Mouse (Mus musculus): Measurements from ENCODE around the gene Psmb10.

Psmb10 gene

DNA sequence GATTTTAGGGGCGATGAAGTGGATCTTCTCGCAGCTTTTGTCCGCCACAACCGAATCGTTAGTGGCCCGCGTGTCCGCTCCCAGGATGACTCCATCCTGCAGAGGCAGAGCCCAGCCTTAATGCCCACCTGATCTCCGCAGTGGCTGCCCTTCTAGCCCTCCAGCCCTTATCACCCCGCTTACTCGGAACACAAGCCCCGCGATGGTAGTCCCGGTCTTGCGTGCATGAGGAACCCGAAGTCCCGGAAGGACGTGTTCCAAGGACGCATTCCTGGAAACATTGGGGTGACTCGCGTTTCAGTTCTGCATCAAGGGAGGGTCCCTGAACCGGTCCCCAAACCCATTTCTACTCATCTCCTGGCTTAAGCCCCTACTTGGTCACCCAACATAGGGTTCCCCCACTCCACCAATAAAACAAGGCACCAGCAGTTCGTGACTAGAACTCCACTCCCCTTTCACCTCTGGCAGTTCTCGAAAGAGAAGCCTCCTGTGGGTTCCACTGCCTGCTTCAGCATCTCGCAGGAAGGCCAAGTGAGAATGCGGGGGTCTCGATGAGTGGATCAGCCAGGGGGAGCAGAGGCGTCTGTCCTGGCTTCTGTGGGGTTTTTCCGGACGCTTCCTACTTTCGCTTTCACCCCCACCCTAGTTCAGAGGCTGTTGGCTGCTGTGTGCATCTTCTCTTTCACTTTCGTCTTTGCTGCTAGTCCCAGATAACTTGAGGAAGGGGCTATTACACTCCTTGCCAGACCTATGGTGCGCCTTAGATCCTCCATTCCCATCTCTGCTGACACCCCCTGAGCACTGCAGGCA lies 543 bp downstream of the Psmb10 start:
- no peak for DNase-seq (ENCODE audit: low read depth, low spot score)

DNA sequence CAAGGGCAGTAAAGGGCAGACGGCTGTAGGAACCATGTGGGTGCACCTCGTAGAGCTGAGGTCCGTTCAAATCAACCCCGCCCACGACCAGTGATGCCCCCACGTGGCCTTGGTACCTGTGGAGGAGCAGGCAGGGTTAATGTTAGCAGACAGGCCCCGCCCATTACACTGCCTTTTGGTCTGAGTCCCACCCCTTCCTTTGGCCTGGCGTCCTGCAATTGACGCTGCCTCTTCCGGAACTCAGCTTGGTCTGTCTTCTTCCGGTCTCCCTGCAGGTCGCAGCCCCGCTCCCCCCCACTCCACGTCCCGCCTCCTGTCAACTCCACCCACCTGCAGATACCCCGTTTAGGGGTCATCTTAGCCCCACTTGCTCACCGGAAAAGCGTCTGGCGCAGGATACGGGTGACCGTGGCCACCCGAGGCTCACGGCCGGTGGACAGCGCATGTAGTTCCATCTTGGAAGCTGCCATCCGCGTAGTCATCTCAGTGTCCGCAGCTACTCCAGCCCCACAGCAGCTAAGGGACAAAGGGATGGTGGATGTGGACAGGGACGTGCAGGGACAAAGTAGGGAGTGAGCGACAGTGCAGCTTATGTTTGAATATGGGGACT lies 1.3 kb downstream of the Psmb10 start:
- peak; percentile 97 for DNase-seq (ENCODE audit: low read depth, low spot score)

DNA sequence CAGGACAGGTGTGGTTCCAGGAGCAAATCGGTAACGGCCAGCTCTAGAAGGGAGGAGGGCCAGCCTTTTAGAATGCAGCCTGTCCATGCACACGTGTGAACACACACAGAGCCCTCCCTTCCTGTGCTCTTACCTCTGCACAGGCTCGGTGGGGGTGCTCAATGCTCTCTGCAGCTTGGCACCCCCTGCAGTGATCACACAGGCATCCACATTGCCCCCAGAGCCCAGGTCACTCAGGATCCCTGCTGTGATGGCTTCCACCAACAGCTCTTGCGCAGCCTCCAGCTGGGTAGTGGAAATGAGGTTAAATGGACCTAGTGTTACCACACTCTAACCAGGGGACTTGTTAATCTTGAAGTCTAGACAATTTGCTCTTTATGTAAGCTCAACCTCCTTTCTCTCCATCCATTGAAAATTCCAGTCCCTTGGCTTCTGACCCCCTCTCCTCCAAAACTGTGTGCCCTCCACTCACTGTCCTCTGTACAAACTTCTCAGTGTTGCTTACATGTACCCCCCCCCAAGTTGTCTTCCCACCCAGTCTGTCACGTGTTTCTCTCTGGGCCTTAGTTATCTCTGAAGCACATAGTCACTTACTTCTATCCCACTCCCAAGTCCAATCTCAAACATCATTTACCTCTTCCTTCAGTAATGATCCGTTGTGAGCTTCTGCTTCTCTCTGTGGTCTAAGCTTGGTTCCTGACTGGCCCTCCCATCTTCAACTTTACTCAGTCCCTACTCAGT lies 2.2 kb downstream of the Psmb10 start:
- DNase-seq (ENCODE audit: low read depth, low spot score): no peak

DNA sequence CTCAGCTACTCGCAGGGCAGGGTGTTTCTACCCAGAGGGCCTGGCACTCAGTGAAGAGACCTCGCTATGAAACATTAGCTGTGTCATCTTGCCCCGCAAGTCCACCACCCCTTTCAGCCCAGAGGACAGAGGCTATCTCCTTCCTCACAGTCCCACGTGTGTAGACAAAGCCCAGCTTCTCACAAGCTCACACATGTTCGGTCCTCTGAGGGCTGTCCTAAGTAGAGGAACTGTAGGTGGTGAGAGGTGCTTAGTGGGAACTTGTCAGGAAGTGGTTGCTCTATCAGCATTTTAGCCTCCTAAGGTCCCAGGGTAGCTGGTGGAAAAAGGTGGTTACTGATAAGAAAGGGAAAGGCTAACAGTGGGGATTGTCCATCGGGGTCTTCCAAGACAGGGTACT lies 3.1 kb downstream of the Psmb10 start:
- no peak for DNase-seq (ENCODE audit: low read depth, low spot score)

DNA sequence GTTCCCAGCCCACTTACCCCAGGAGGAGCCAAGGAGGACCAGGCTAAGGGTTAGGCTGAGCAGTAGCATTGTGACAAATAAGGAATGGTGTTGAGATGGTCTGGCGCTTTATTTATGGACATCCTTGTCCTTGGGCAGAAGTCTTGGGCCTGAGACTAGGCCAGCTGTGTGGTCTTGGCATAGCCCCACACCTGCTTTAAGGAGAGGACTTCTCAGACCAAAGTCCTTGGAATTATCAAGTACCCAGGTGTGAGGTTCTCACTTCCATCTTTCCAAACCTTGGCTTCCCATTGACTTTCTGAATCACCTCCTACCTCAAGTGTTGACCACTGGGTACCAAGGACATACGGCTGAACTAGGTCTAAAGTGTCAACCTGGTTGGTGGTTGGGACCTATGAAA lies 4.5 kb downstream of the Psmb10 start, which contains the start of gene Ctrl:
Ctrl (minus strand) TSS at position 101 of the 400 bp plus-strand sequence.
- no peak for DNase-seq (ENCODE audit: low read depth, low spot score)

DNA sequence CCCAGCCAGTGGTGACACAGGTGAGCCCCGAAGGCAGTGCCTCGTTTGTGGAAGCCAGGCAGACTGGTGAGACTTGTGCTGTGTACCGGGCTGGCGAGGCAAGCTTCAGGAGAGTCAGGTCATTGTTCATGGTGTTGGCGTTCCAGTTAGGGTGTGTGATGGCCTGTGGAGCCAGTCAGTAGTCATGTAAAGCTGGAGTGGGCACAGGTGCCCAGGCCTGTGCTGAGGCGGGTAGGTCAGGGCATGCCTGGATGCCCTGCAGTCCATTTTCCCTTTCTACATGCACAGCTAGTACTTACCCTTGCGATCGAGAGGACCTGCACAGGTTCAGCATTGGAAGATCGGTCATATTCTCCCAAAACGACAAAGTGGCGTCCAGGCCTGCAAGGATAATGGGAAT lies 5.7 kb downstream of the Psmb10 start:
- DNase-seq (ENCODE audit: low read depth, low spot score): no peak

DNA sequence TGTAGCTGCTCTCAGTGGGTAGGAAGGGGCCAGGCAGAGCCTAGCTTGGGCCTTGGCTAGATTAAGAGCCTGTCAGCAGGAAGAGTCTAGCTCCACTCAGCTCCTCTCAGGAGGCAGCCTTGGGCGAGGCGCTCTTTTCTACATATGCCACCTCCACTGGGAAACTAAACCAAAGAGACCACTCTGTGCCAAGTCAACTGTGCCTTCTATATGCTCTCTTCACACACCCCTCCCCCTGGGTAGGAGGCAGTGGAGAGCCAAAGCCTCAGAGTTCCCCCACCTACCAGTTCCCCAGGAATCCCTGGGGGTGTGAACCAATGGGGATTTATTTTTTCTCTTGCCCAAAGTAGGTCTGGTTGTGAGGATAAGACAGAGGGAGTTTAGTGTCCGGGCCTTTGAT lies 7.0 kb downstream of the Psmb10 start:
- DNase-seq (ENCODE audit: low read depth, low spot score): no peak

GRCm38 (mm10) chr8:105930602-105931001 lies 7.6 kb downstream of the Psmb10 start:
- DNase-seq (ENCODE audit: low read depth, low spot score): peak; percentile 80

- no peak for DNase-seq (ENCODE audit: low read depth, low spot score)
Measured at GRCm38 (mm10) chr8:105925123-105925522, 13.1 kb downstream of the Psmb10 start.

GRCm38 (mm10) chr8:105919390-105919789 lies 18.9 kb downstream of the Psmb10 start:
- DNase-seq (ENCODE audit: low read depth, low spot score): no peak

GRCm38 (mm10) chr8:105900941-105901616 lies 37.2 kb downstream of the Psmb10 start:
- no peak for DNase-seq (ENCODE audit: low read depth, low spot score)

DNA sequence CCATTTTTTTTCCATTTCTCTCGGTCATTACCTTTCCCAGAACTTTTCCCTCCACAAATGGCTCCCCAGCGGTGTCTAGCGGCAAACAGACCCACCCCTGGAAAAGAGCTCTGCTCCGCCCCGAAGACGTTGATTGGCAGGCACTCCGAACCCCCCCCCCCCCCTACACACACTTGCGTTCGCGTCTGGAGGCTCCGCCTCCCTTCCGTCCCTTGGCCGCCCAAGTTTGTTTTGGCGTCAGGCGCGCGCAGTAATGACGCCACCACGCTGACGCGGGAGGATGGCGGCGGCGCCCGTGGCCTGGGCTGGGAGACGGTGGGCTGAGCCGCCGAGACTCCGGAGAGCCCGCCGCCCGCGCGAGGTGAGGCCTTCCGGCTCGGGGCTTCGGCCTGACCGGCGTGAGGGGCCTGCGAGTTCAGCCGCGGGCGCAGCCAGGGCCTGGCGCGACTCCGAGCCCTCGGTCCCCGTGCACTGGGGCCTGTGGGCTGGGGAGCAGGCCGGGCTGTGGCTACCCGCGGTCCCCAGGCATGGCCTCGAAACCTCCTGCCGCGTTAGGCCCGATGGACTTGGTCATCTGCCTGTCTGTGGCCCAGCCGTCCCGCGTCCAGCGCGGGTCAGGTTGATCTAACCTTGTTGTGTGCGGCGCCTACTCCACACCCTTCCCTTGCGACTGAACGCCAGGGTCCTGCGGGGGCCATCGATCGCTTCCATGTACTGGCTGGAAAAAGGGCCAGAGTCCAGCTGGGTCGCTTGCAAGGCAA lies 37.9 kb downstream of the Psmb10 start, which contains the start of gene Pskh1:
Pskh1 (plus strand) TSS at position 262 of the 761 bp plus-strand sequence.
- peak; percentile 96 for DNase-seq (ENCODE audit: low read depth, low spot score)

DNA sequence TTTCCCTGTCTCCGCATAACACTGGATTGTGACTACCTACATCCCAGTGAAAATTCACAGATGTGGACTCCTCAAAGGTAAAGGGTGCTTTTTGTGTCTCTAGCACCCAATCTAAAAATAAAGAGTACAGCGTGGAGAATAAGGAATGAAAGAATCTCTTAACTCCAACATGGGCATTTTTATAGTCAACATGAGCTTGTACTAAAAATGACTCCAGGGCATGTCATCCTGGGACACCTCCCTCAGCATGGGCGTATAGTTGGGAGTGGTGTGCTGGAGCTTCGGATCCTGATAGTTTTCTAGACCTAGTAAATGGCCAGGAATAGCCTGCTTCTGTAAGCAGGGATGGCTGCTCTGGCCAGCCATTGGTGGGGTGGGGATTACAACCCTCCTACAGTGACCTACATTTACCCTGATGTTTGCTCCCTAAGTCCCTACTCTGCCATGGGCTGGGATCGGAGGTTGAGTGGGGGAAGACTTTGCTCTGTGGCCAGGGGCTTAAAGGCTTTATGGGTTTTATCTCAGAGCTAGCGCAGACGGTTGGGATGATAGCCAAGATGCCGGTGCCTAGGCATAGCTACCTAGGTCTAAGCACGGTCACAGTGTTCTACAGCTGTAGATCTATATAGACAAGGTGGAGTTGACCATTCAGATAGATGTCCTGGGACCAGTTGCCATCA lies 40.3 kb downstream of the Psmb10 start:
- DNase-seq (ENCODE audit: low read depth, low spot score): no peak

DNA sequence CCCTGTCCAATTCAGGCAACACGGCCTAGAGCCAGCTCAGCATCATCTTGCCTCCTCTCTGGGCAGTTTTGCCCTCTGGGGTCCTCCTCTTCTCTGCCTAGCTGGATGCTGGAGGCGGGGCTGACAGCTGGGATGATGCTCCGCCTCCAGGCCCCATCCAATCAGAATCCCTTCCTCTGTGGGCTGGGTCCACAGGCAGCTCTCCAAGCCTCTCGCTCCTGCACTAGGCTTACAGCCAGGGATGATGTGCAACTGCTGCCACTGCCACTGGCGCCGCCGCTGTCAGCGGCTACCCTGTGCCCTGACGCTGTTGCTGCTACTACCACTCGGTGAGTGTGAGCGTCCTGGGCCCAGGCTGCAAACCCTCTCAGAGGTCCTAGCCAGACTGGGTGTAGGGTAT lies 44.9 kb downstream of the Psmb10 start, which contains the start of gene Nrn1l:
Nrn1l (plus strand) TSS at position 229 of the 400 bp plus-strand sequence.
- peak; percentile 92 for DNase-seq (ENCODE audit: low read depth, low spot score)

DNA sequence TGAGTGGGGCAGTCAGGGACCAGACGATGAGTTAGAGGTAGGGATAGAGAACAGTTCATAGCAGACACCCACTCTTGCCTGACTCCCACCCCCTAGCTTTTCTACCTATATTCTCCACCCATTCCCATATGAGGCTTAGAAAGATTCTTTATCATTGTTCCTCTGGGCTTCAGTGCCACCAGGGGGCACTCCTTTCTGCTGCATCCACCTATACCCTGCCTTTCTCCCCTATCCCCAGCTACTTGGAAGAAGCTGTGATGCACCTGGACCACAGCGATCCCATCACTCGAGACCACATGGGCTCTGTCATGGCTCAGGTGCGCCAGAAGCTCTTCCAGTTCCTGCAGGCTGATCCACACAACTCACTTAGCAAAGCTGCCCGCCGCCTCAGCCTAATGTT lies 45.8 kb downstream of the Psmb10 start:
- DNase-seq (ENCODE audit: low read depth, low spot score): peak; percentile 46

DNA sequence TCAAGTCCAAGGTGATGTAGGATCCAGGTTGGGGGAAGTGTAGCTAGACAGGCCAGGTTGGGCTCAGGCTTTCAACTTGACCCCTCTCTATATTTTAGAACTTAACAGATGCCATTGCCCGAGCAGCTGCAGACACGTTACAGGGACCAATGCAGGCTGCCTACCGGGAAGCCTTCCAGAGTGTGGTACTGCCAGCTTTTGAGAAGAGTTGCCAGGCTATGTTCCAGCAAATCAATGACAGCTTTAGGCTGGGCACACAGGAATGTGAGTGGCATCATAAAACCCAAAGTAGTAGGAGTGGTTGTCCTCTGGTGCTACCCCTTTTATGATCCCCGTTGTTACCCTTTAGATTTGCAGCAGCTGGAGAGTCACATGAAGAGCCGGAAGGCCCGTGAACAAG lies 47.4 kb downstream of the Psmb10 start:
- DNase-seq (ENCODE audit: low read depth, low spot score): no peak

- DNase-seq (ENCODE audit: low read depth, low spot score): no peak
Measured at GRCm38 (mm10) chr8:105889756-105890465, 48.3 kb downstream of the Psmb10 start.

All from R1 (cell line).